Mouse (Mus musculus) stomach, postnatal 0 days (tissue): ENCODE measurements around the gene Tnik. TPM values are rescaled to one million over a fixed set of nuclear protein-coding genes. Genes with fewer than 3 reads are reported as not detected.
A peak's percentile ranks its signal among the peaks of the same experiment; 100 is the strongest.

ENCODE experiments used
- ATAC-seq: fragments of 200-750 bp; cut with Nextera tagmentation; 2 replicates; pipeline ENCODE4 v1.8.0; 2017; ENCODE audit not compliant: low FRiP score, low TSS enrichment
- DNase-seq: peaks from one replicate; pipeline ENCODE4 v3.0.0-alpha.2; 2016; ENCODE audit warnings: low spot score
- H3K27ac ChIP-seq: fragments of 300-500 bp; sonication (generic); replicated peaks from 2 replicates; pipeline ENCODE4 v1.5.1; 2014; ENCODE audit warnings: mild to moderate bottlenecking, control low read depth
- H3K27me3 ChIP-seq: fragments of 300-500 bp; sonication (generic); 2 replicates; pipeline ENCODE4 v1.6.1; 2014; ENCODE audit warnings: low read length; ENCODE audit not compliant: control insufficient read depth, insufficient read depth
- H3K36me3 ChIP-seq: fragments of 300-500 bp; sonication (generic); 2 replicates; pipeline ENCODE4 v1.6.1; 2014; ENCODE audit warnings: low read length, mixed read lengths; ENCODE audit not compliant: control insufficient read depth, insufficient read depth
- H3K4me1 ChIP-seq: fragments of 300-500 bp; sonication (generic); replicated peaks from 2 replicates; pipeline ENCODE4 v1.6.1; 2014; ENCODE audit warnings: antibody characterized with exemption; ENCODE audit not compliant: control insufficient read depth, insufficient read depth
- H3K4me2 ChIP-seq: fragments of 300-500 bp; sonication (generic); replicated peaks from 2 replicates; pipeline ENCODE4 v1.6.1; 2014; ENCODE audit warnings: low read depth, mild to moderate bottlenecking, control low read depth, moderate library complexity
- H3K4me3 ChIP-seq: fragments of 300-500 bp; sonication (generic); 2 replicates; pipeline ENCODE4 v1.5.1; 2014; ENCODE audit warnings: low read depth, low read length, control low read depth
- H3K9ac ChIP-seq: fragments of 300-500 bp; sonication (generic); 2 replicates; pipeline ENCODE4 v1.6.1; 2014; ENCODE audit warnings: mild to moderate bottlenecking, low read length, control low read depth, mixed read lengths
- H3K9me3 ChIP-seq: fragments of 300-500 bp; sonication (generic); 2 replicates; pipeline ENCODE4 v1.6.1; 2016; ENCODE audit warnings: low read length; ENCODE audit not compliant: control insufficient read depth
- CTCF ChIP-seq: IDR thresholded peaks from 2 replicates; pipeline ENCODE4 v1.5.1; 2016; ENCODE audit warnings: antibody characterized with exemption, low read depth, mild to moderate bottlenecking, moderate library complexity
- EP300 ChIP-seq: optimal IDR thresholded peaks from 2 replicates; pipeline ENCODE3; 2016; ENCODE audit warnings: antibody characterized with exemption
- WGBS: fragments of 180-500 bp; shearing (Covaris S2); extraction: QIAGEN DNeasy Blood & Tissue Kit; methylation state at CpG from one replicate; pipeline ENCODE4 v1.1.7; 2014; 5-methylcytosine and 5-hydroxymethylcytosine counted together
- polyA plus RNA-seq: library from polyadenylated mRNA; unstranded; fragments of >200 nt; fragmentation: Nextera tagmentation; extraction: Ambion mirVana; gene quantifications from 2 replicates; pipeline ENCODE4 v1.2.1, GENCODE M21; 2015

Tnik gene
- polyA plus RNA-seq, 1 experiment from 2014 or later, result 4.6 TPM

- DNase-seq (no peak), ATAC-seq (no peak)
- no peaks in the 10 kb centered on the region for H3K9me3 ChIP-seq
- H3K27me3 ChIP-seq, result no peaks in the 10 kb centered on the region
- no peak overlapping the region for H3K9ac ChIP-seq
- WGBS, result 58% methylated on average over 9 of the region's 9 CpGs
- H3K4me2 ChIP-seq, result no peak overlapping the region
- H3K36me3 ChIP-seq, result no peaks in the 10 kb centered on the region
- TF ChIP-seq CTCF (no peak), EP300 (no peak)
- H3K4me1 ChIP-seq, result no peaks in the 10 kb centered on the region
- no peak overlapping the region for H3K4me3 ChIP-seq
- no peak overlapping the region for H3K27ac ChIP-seq
These were observed 380.4 kb downstream of the Tnik start for GRCm38 (mm10) chr3:28643252-28643947.

- no peak for ATAC-seq
- no peaks in the 10 kb centered on the region for H3K9me3 ChIP-seq
- H3K27me3 ChIP-seq, result no peaks in the 10 kb centered on the region
- H3K4me2 ChIP-seq, result no peak overlapping the region
- DNase-seq, result no peak
- H3K4me3 ChIP-seq, result no peak overlapping the region
- H3K4me1 ChIP-seq, result no peaks in the 10 kb centered on the region
- no peak overlapping the region for H3K27ac ChIP-seq
- 83% methylated on average over 3 of the region's 3 CpGs for WGBS
- no peak overlapping the region for H3K9ac ChIP-seq
- no peaks in the 10 kb centered on the region for H3K36me3 ChIP-seq
- no peak for TF ChIP-seq EP300
- TF ChIP-seq CTCF, result no peak
These were observed 389.6 kb downstream of the Tnik start for GRCm38 (mm10) chr3:28652574-28652973.

GRCm38 (mm10) chr3:28653043-28653442, 390.0 kb downstream of the Tnik start:
- H3K27me3 ChIP-seq, result no peaks in the 10 kb centered on the region
- H3K9ac ChIP-seq, result no peak overlapping the region
- no peaks in the 10 kb centered on the region for H3K4me1 ChIP-seq
- ATAC-seq, result no peak
- WGBS, result 64% methylated on average over 3 of the region's 3 CpGs
- no peak overlapping the region for H3K27ac ChIP-seq
- no peak for DNase-seq
- H3K36me3 ChIP-seq, result no peaks in the 10 kb centered on the region
- no peak overlapping the region for H3K4me2 ChIP-seq
- no peak overlapping the region for H3K4me3 ChIP-seq
- TF ChIP-seq EP300, result no peak
- no peak for TF ChIP-seq CTCF
- no peaks in the 10 kb centered on the region for H3K9me3 ChIP-seq

- ATAC-seq, result no peak
- Histone ChIP-seq H3K9me3 (no peaks in the 10 kb centered on the region), H3K4me3 (no peak overlapping the region), H3K9ac (no peak overlapping the region), H3K36me3 (no peaks in the 10 kb centered on the region), H3K27ac (no peak overlapping the region), H3K4me1 (no peaks in the 10 kb centered on the region), H3K4me2 (no peak overlapping the region), H3K27me3 (no peaks in the 10 kb centered on the region)
- DNase-seq, result no peak
- TF ChIP-seq CTCF (no peak), EP300 (no peak)
These were observed 391.7 kb downstream of the Tnik start for GRCm38 (mm10) chr3:28654740-28655139.

GRCm38 (mm10) chr3:28658349-28658748, 395.3 kb downstream of the Tnik start:
- H3K4me2 ChIP-seq, result no peak overlapping the region
- no peak overlapping the region for H3K4me3 ChIP-seq
- ATAC-seq (no peak), DNase-seq (no peak)
- H3K9me3 ChIP-seq, result no peaks in the 10 kb centered on the region
- H3K4me1 ChIP-seq, result no peaks in the 10 kb centered on the region
- no peaks in the 10 kb centered on the region for H3K27me3 ChIP-seq
- WGBS, result 55% methylated on average over 1 of the region's 1 CpGs
- H3K27ac ChIP-seq, result no peak overlapping the region
- TF ChIP-seq EP300 (no peak), CTCF (peak; percentile 34)
- no peaks in the 10 kb centered on the region for H3K36me3 ChIP-seq
- H3K9ac ChIP-seq, result no peak overlapping the region

- peak; percentile 6 for DNase-seq
These were observed 417.8 kb downstream of the Tnik start for GRCm38 (mm10) chr3:28680851-28681250.

More at GRCm38 (mm10) chr3:28680851-28681250, 417.8 kb downstream of the Tnik start:
- no peak for ATAC-seq
- H3K4me1 ChIP-seq, result no peaks in the 10 kb centered on the region
- no peak overlapping the region for H3K27ac ChIP-seq
- H3K4me3 ChIP-seq, result no peak overlapping the region
- no peaks in the 10 kb centered on the region for H3K36me3 ChIP-seq
- H3K9ac ChIP-seq, result no peak overlapping the region
- no peak for TF ChIP-seq EP300
- no peak for TF ChIP-seq CTCF
- no peaks in the 10 kb centered on the region for H3K9me3 ChIP-seq
- H3K27me3 ChIP-seq, result no peaks in the 10 kb centered on the region
- no peak overlapping the region for H3K4me2 ChIP-seq
- WGBS, result 84% methylated on average over 7 of the region's 7 CpGs
